Mouse (Mus musculus): ENCODE measurements around the gene Tjp1. TPM values are rescaled to one million over a fixed set of nuclear protein-coding genes. Genes with fewer than 3 reads are reported as not detected.

The Tjp1 gene
- total RNA-seq (2021), result 100 to 1,000 TPM; 149 to 169 TPM

DNA sequence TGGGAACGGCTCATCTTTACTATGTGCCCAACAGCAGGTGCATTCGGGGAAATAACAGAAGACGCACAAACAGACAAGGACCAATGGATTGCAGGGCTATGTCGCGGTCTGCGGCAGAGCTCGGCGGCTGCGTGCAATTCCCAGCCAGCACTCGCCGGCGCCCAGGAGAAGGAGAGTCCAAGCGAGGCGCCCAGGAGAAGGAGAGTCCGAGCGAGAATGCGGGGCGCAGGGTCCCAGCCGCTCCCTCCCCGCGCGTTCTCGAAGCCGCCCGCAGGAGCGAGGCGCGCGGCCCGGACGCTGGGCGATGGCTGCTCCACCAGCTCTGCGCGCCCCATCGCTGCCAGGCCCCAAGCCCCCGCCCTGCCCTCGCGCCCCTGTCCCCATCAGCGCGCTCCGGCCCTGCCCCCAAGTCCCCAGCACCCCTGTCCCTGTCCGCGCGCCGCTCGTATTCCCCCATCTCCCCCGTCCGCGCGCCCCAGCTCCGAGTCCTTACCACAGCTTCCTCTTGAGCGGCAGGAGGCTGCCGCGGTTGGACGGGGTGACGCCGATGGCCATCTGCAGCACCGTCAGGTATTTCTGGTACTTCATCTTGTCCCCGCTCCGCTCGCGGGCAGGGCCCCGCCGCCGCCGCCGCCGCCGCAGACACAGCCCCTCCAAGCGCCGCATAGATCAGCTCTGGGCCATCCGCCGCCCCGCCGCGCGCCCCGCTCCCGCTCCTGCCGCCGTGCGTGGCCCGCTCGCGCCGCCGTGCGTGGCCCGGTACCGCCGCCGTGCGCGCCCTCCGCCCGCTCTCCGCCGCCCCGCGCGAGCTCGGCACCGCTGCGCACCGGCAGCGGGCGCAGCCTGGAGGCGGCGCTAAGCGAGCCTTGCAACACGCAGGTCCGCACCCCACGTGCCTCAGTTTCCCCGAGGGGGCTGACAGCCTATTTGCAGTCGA lies at the start of gene Tjp1:
TSS of gene Tjp1 (minus strand) at position 711 of the 937 bp plus-strand sequence.
- peak; percentile 57 to 62 for DNase-seq (ENCODE audit: extremely low spot score in 1 of 2, low spot score in 1 of 2)

DNA sequence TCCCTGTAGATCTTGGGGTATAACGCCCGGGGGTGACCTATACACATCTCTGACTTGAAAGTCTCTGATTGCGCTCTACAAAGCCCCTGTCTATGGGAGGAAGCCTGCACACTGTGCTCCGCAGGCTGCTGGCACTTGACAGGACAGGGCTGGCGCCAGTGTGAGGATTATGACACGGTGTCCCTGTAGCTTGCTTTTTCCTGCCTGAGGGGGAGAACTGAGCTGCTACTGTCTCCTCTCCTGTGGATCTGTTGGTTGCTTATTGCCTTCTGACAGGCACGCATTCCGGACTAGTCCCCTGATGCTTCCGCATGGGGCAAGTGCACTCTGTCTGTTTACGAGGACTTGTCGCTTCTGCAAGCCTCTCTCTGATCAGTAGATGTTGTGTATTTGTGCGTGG lies 49.5 kb upstream of the Tjp1 start:
- DNase-seq (ENCODE audit: extremely low spot score in 1 of 2, low spot score in 1 of 2), result peak in 1 of 2 experiments; percentile 6

DNA sequence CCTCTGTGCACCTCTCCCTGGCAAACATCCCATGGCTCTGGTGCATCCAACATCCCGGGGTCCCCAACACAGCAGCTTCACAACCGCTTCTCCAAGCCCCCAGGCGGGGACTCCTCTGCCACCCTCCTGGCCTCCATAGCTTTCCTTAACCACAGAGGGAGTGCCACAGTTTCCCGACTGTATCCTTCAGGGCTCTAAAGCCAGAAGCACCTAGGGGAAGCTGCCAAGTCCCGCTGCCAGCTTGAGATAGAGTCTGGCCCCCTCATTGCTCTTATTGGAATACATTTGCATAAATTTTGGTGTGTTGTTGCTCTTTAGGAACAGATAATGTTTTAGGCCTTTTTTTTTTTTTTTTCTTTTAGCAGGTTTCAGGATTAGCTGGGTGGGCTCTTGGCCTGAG lies 45.1 kb upstream of the Tjp1 start:
- peak in 1 of 2 experiments; percentile 6 for DNase-seq (ENCODE audit: extremely low spot score in 1 of 2, low spot score in 1 of 2)

GRCm38 (mm10) chr7:65570691-65571090 lies 43.1 kb upstream of the Tjp1 start:
- peak in 1 of 2 experiments; percentile 30 for DNase-seq (ENCODE audit: extremely low spot score in 1 of 2, low spot score in 1 of 2)

- DNase-seq (ENCODE audit: extremely low spot score in 1 of 2, low spot score in 1 of 2), result no peak
Measured at GRCm38 (mm10) chr7:65555996-65556395, 28.4 kb upstream of the Tjp1 start.

DNA sequence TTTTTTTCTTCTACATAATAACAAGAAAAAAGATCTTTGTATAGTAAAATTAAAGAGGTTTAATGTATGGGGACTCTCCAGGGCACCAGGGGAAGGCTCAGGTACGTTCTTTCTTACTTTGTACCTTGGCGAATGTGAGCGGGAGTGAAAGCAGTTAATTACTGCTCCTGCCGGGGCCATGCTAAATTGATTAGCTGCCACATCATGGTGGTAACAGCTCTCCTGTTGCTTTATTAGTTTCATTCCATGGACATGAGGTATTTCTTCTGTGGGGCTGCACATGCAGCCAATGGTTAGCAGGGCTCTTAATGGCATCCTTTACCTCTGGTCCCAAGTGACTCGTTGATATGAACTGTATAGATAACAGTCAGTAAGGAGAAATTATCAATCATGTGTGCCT lies 18.2 kb upstream of the Tjp1 start:
- no peak for DNase-seq (ENCODE audit: extremely low spot score in 1 of 2, low spot score in 1 of 2)

DNA sequence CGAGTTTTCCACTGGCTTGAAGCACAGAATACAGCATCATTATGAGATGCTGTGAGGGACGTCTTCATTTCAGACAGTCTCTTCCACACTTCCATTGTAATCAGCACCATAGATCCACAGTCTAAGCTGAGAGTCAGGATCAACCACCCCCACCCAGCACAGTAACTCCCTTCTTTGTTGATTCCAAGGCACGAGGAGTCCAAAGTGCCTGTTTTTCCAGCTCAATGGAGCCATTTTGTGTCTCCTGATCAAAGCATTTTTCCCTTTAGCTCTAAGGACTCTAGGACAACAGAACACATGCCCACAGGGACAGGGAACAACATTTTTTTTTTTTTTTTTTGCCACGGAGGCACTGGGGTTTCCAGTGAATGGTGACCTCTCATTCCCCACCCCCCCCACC lies 5.1 kb upstream of the Tjp1 start:
- DNase-seq (ENCODE audit: extremely low spot score in 1 of 2, low spot score in 1 of 2), result no peak

DNA sequence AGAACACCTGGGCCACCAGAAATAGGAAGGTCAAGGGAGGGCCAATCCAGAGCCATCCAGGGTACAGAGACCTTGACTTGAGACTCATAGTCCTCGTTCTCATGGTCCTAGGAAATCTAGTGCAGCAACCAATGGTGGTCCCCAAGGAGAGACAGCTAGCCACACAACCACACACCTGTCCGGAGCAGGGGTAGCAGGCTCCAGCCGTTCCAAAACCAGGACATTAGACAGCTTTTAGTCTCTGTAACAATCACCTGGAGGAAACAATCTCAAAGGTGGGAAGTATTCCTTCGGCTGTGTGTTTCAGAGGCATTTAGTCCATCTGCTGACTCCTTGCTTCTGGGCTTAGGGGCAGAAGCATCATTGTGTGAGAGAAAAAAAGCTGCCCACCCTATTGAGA lies 4.5 kb downstream of the Tjp1 start:
- no peak for DNase-seq (ENCODE audit: extremely low spot score in 1 of 2, low spot score in 1 of 2)

GRCm38 (mm10) chr7:65522490-65522889 lies 5.1 kb downstream of the Tjp1 start:
- DNase-seq (ENCODE audit: extremely low spot score in 1 of 2, low spot score in 1 of 2), result no peak

DNA sequence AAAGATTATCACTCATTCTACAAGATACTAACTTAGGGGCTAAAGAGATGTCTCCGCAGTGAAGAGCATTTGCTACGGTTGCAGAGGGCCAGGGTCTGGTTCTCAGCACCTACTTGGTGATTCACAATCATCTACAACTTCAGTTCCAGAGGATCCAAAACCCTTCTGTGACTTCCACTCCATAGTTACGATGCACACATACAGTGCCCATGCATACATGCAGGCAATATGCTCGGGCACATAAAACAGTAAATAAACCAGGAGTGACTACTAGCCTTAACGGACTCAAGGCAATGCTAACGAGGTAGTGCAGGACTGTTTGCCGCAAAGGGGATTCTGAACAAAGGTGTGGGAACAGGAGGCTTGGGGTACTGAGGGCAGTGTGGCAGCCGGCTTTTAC lies 7.0 kb downstream of the Tjp1 start:
- DNase-seq (ENCODE audit: extremely low spot score in 1 of 2, low spot score in 1 of 2), result no peak

DNA sequence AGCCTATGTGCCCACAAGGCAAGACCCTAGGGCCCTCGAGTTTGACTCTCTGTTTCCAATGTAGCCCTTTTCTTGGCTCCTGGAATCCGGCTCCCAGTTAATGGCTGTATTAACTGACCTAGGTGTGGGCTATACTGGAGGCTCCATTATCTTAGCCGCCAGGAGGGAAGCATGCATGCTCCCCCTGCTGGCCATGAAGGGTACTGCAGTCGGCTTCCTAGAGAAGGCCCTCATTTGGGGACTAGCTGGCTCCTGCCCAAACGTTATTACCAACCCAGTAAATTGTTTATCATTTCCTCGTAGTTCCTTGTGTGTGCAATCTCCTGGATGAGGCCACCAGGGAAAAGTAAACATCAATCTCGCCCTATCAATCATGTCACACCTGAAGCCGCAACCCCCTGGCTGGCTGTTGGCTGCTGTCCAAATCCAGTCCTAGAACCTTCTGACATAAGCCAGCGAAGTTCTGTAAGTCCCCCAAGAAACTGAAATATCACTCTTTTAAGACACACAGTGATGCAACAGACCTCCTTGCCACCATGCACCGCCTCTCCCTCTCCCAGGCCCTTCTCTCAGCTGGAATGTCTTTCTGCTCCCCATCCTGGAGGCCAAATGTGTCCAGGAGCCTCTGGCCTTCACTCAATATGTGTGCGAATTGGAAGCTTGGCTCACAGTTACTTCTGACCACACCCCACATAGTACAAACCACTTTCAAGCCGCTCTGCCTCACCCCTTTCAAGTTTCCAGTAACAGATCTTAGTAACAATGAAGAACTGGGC lies 7.6 kb downstream of the Tjp1 start:
- peak; percentile 58 to 80 for DNase-seq (ENCODE audit: extremely low spot score in 1 of 2, low spot score in 1 of 2)

DNA sequence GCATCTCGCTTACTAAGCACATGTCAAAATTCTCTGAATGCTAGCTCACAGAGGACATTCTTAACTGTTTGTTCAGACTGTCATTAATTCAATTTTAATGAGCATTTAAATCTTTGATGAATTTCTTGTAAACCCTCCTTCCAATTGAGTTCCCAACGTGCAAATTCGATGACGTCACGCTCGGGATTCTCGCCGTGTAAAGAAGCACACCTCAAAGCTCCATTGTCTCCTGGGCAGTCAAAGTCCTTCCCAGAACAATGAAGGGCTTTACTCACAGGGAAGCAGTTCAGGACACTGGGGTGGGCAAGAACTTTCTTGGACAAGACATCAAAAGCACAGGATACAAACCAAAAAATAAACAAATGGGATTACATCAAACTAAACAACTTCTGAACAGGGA lies 10.7 kb downstream of the Tjp1 start:
- no peak for DNase-seq (ENCODE audit: extremely low spot score in 1 of 2, low spot score in 1 of 2)

- no peak for DNase-seq (ENCODE audit: extremely low spot score in 1 of 2, low spot score in 1 of 2)
Measured at GRCm38 (mm10) chr7:65513451-65514179, 14.0 kb downstream of the Tjp1 start.

GRCm38 (mm10) chr7:65509357-65509756 lies 18.2 kb downstream of the Tjp1 start:
- peak in 1 of 2 experiments; percentile 52 for DNase-seq (ENCODE audit: extremely low spot score in 1 of 2, low spot score in 1 of 2)

DNA sequence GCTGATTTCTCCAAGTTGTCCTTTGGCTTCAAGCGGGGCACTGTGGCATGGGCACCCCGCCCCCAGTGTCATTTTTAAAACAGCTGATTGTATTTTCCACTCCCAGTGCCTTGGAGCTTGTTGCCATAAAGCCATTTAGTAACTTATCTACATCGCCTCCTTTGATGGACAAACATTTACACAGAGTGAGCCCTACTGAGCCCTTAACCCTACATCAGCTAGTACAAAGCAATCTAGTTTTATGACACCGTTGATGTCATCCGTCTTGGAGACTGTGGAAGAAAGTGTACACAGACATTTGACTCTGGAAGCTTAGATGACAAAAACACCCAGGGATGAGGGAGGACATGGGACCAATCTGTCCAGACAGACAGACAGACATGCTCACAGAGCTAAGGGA lies 20.2 kb downstream of the Tjp1 start:
- no peak for DNase-seq (ENCODE audit: extremely low spot score in 1 of 2, low spot score in 1 of 2)

DNA sequence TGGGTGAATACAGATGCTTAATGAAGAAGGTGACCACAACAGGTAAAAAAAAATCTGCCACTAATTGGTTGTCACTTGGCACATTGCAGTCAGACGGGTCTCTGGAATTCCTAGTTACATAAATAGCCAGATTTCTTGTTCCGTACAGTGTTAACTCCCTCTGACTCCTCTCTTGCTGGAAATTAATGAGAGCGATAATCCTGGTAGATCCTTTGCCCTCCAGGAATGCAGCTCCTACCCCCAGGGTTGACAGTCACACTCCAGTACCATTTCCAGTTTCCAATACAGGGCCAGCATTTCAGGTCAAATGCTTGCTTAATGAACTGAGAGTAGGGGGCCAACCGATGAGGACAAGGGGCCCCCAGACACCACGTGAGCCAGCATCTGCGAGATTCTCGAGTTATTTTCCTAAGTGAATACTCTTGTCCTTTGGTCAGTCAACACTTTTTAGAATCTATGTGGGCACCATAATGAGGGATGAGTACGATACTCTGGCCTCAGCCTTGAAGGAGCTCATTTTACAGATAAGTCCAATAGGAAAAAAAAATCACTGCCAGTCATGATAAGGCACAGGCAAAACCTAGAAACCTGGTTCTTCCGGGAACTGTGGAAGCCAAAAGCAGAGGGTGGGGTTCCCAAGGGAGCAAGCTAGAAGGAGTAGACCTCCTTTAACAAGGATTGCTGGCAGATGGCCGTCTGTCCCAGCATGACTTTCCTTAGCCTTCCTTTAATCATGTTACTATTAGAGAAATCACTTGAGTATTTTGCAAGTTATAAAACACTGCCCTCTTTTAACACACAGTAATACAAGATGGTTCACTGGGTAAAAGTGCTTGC lies 24.9 kb downstream of the Tjp1 start:
- DNase-seq (ENCODE audit: extremely low spot score in 1 of 2, low spot score in 1 of 2), result no peak

DNA sequence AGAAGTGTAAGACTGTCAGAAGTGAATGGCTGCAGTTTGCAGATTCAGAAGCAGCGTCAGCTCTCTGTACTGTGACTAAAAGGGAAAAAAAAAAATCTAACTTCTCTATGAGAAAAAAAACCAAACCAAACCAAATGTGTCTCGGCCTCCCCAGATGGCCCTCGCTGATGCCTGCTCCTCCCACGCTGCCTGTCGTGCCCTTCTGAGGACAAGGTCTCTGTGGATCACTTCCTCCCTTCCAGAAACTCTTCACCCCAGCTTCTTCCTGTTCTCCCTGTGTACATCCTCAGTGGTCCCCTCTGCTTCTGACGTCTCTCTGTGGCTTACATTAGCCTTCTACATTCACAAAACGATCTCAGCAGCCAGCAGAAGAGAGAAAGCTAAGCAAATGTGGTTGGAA lies 26.8 kb downstream of the Tjp1 start:
- no peak for DNase-seq (ENCODE audit: extremely low spot score in 1 of 2, low spot score in 1 of 2)

GRCm38 (mm10) chr7:65497733-65498583 lies 29.6 kb downstream of the Tjp1 start:
- peak; percentile 60 to 75 for DNase-seq (ENCODE audit: extremely low spot score in 1 of 2, low spot score in 1 of 2)

DNA sequence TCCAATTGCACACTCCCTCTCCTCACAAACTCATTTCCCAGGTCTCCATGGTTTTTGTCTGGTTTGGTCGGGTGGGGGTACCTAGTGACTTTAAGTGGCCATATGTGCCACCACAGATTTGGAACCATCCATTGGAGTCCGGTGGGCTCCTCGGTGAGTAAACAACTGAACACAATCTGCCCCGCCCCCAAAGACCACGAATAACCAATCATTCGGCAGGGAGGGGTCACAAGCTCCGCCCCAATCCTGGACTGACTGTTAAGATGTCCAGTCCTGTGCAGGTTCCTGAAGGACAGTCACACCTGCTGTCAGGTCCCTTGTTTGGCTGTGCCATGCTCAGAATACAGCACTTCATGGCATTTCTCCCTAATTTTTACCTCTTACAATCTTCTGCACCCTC lies 37.1 kb downstream of the Tjp1 start:
- DNase-seq (ENCODE audit: extremely low spot score in 1 of 2, low spot score in 1 of 2), result no peak
